Mouse (Mus musculus) central nervous system, embryonic 14 days (tissue): ENCODE results near the gene Vmn1r104. TPM values are rescaled to one million over a fixed set of nuclear protein-coding genes. Genes with fewer than 3 reads are reported as not detected.

Experiments
- polyA plus RNA-seq: library from polyadenylated mRNA; depleted of rRNA; stranded (reverse); fragments of >200 nt; gene quantifications from 2 replicates; pipeline ENCODE4 v1.2.3, GENCODE M21; 2012; rRNA removed

Gene Vmn1r104
- not detected in 2 replicates for polyA plus RNA-seq

GRCm38 (mm10) chr7:20533537-20533936 is at the start of gene Vmn1r104:
Gene Vmn1r104, plus strand, starts transcription at chr7:20533837.

GRCm38 (mm10) chr7:20510434-20510833 is 23.2 kb upstream of the Vmn1r104 start, which contains the start of gene Vmn1r103:
Gene Vmn1r103, minus strand, starts transcription at chr7:20510534.

GRCm38 (mm10) chr7:20545657-20546056 is 12.0 kb downstream of the Vmn1r104 start, which contains the start of gene Gm5726:
Gene Gm5726, minus strand, starts transcription at chr7:20545757.

GRCm38 (mm10) chr7:20576141-20576540 is 42.5 kb downstream of the Vmn1r104 start, which contains the start of gene Gm4141:
Gene Gm4141, minus strand, starts transcription at chr7:20576241.

Other genes with a start within 250 kb of the Vmn1r104 start
- not detected in 2 replicates for gene Gm4133, start 199.8 kb upstream of the Vmn1r104 start, polyA plus RNA-seq
- gene Gm5728, start 158.4 kb upstream of the Vmn1r104 start, polyA plus RNA-seq = not detected in 2 replicates
- not detected in 2 replicates for gene Vmn1r100, start 115.9 kb upstream of the Vmn1r104 start, polyA plus RNA-seq
- not detected in 2 replicates for gene Vmn1r101, start 91.2 kb upstream of the Vmn1r104 start, polyA plus RNA-seq
- gene Gm10670, start 58.9 kb upstream of the Vmn1r104 start, polyA plus RNA-seq = not detected in 2 replicates
- not detected in 2 replicates for gene Vmn1r103, start 23.3 kb upstream of the Vmn1r104 start, polyA plus RNA-seq
- not detected in 2 replicates for gene Gm5726, start 11.9 kb downstream of the Vmn1r104 start, polyA plus RNA-seq
- not detected in 2 replicates for gene Gm4141, start 42.4 kb downstream of the Vmn1r104 start, polyA plus RNA-seq
- gene Gm4513, start 65.2 kb downstream of the Vmn1r104 start, polyA plus RNA-seq = not detected in 2 replicates
- gene Vmn1r107, start 135.1 kb downstream of the Vmn1r104 start, polyA plus RNA-seq = not detected in 2 replicates
- not detected in 2 replicates for gene Vmn1r111, start 169.4 kb downstream of the Vmn1r104 start, polyA plus RNA-seq
- not detected in 2 replicates for gene Gm10668, start 196.8 kb downstream of the Vmn1r104 start, polyA plus RNA-seq
- not detected in 2 replicates for gene Vmn1r112, start 237.3 kb downstream of the Vmn1r104 start, polyA plus RNA-seq